Mouse (Mus musculus) inflammation-experienced regulatory T-cells, adult 16 weeks (primary cell): Measurements from ENCODE around the gene Mn1. TPM values are rescaled to one million over a fixed set of nuclear protein-coding genes. Genes with fewer than 3 reads are reported as not detected.

Source experiments
- polyA plus RNA-seq: library from polyadenylated mRNA; unstranded; fragments of 100-300 nt; shearing (Covaris generic); gene quantifications from one replicate; pipeline ENCODE4 v1.2.1, GENCODE M21; 2017

Mn1 gene
- not detected for polyA plus RNA-seq

DNA sequence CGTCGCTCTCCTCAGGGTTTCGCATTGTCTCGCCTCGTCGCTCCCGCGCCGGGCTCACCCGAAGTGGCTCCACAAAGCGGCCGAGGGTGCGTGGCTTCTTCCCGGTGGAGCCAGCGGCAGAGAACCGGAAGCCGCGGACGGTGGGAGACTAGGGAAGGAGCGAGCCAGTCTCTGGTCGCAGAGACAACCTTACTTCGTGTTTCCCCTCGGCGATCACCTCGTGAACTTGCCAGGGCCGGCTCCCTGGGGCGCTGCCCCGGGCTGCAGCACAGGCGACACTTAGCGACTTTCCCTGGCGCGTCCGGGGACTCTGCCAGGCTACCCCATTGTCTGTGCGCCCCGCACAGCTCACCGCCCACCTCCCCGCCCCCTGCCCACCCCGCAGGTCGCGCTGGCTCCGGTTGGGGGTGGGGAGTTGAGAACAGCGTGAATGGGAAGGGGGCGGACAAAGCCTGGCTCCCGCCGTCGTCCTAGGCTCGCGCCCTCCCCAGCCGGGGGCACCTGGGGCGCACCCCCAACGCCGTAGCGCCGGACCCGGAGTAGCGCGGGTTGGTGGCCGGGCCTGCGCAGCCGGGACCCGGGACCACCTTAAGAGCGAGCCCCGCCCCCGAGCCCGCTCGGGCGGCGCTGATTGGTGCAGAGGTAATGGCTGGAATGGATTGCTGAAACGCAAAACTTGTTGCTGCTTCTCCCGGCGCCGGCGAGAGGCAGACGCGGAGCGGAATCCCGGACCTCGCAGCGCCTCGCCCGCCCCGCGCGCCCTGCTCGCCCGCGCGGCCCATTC lies at the start of gene Mn1:
Gene Mn1 (plus strand): TSS at position 772 of the 784 bp plus-strand sequence.

Other genes starting within 250 kb of the Mn1 start
- gene Pitpnb, start 86.6 kb upstream of the Mn1 start, polyA plus RNA-seq: 84.9 TPM